Mouse (Mus musculus): ENCODE measurements around the gene Rps29. TPM values are rescaled to one million over a fixed set of nuclear protein-coding genes. Genes with fewer than 3 reads are reported as not detected.

Gene Rps29
- total RNA-seq (2021), result 1,000 to 10,000 TPM; 1,096 to 1,116 TPM

GRCm38 (mm10) chr12:69158765-69159577, at the start of gene Rps29:
Gene Rps29, minus strand, starts transcription at chr12:69159186.
- DNase-seq, result peak; percentile 98

- DNase-seq, result no peak
These were observed 49.5 kb upstream of the Rps29 start for GRCm38 (mm10) chr12:69208520-69208919.

GRCm38 (mm10) chr12:69207926-69208325, 48.9 kb upstream of the Rps29 start:
- DNase-seq, result no peak

GRCm38 (mm10) chr12:69207396-69207795, 48.4 kb upstream of the Rps29 start:
- no peak for DNase-seq

- no peak for DNase-seq
These were observed 45.3 kb upstream of the Rps29 start, which contains the start of gene Gm49384 for GRCm38 (mm10) chr12:69204052-69204833. Gene Gm49384, minus strand, starts transcription at chr12:69204267.

- DNase-seq, result no peak
These were observed 40.0 kb upstream of the Rps29 start for GRCm38 (mm10) chr12:69198985-69199384.

- DNase-seq, result peak; percentile 61 to 70
These were observed 39.2 kb upstream of the Rps29 start, which contains the start of gene Dnaaf2 for GRCm38 (mm10) chr12:69198164-69198535. Gene Dnaaf2, minus strand, starts transcription at chr12:69198429.

GRCm38 (mm10) chr12:69197378-69198163, 38.6 kb upstream of the Rps29 start:
- DNase-seq, result peak; percentile 42 to 48

GRCm38 (mm10) chr12:69196444-69197377, 37.7 kb upstream of the Rps29 start, which contains the start of gene Gm49383:
Gene Gm49383, minus strand, starts transcription at chr12:69197104.
- DNase-seq, result peak; percentile 65 to 77

GRCm38 (mm10) chr12:69192637-69193036, 33.7 kb upstream of the Rps29 start:
- no peak for DNase-seq

GRCm38 (mm10) chr12:69191396-69191795, 32.4 kb upstream of the Rps29 start:
- no peak for DNase-seq

GRCm38 (mm10) chr12:69190522-69190921, 31.5 kb upstream of the Rps29 start:
- no peak for DNase-seq

GRCm38 (mm10) chr12:69190074-69190473, 31.1 kb upstream of the Rps29 start:
- DNase-seq, result no peak

- no peak for DNase-seq
These were observed 28.0 kb upstream of the Rps29 start for GRCm38 (mm10) chr12:69186811-69187471.

GRCm38 (mm10) chr12:69185371-69185770, 26.4 kb upstream of the Rps29 start:
- DNase-seq, result no peak

GRCm38 (mm10) chr12:69184342-69185295, 25.6 kb upstream of the Rps29 start:
- peak in 1 of 2 experiments; percentile 63 for DNase-seq

GRCm38 (mm10) chr12:69183583-69184308, 24.8 kb upstream of the Rps29 start, which contains the start of the genes Rpl36al and Mgat2:
Gene Rpl36al, minus strand, starts transcription at chr12:69184083.
Gene Mgat2, plus strand, starts transcription at chr12:69184157.
- DNase-seq, result peak; percentile 98 to 99

- DNase-seq, result no peak
These were observed 22.8 kb upstream of the Rps29 start for GRCm38 (mm10) chr12:69181800-69182199.

GRCm38 (mm10) chr12:69179371-69179770, 20.4 kb upstream of the Rps29 start:
- no peak for DNase-seq
